Mouse (Mus musculus) liver, embryonic 14.5 days (tissue): ENCODE results near the gene Metap1d.

Experiments used
- CTCF ChIP-seq: IDR thresholded peaks from 2 replicates; pipeline ENCODE4 v1.5.1; 2016; ENCODE audit warnings: antibody characterized with exemption, low read depth, control low read depth
- EP300 ChIP-seq: IDR thresholded peaks from 2 replicates; pipeline ENCODE4 v1.6.1; 2016; ENCODE audit warnings: antibody characterized with exemption, low read depth

DNA sequence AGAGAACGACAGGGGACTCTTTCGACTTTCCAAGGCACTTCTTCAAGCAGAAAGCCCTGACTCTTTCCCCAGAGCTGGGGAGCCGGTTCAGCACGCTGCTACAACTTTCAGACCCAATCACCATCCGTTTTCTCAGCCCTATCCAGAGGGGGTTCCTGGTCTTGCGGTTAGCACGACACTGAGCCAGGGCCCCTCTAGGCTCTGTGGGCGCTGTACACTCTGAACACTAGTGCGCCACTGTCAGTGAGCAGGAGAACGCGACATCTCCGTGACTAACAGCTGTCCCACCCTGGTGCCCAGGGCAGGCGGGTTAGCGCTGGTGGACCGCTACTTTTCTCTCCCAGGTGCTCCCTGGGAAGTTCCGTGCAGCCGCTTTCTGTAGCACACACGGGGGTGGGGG, 98.6 kb downstream of the Metap1d start:
- TF ChIP-seq CTCF: no peak
- TF ChIP-seq EP300: no peak
